Mouse (Mus musculus): Measurements from ENCODE around the gene Ncf4.

DNA sequence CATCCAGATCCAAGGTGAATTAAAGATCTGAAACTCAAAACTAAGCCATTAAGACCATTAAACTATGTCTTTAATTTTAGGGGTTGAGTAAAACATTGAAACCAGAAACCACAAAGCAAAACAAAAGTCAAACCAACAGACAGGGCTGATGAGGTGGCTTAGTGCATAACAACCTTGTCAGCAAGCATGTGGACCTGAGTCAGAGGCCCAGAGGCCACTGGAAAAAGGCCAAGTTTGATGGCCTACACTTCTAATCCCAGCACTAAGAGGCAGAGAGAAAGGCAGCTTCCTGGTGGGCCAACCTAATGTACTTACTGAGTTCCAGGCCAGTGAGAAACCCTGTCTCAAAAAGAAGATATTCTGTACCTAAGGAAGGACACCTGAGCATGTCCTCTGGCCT, 56.2 kb downstream of the Ncf4 start:
- TF ChIP-seq POLR2A (IDR thresholded peaks at IDR 0.05; ENCODE audit: borderline replicate concordance, control insufficient read depth, low read depth, low read length) = no peak
- no peak for TF ChIP-seq CTCF (IDR thresholded peaks at IDR 0.05; ENCODE audit: control insufficient read depth, insufficient read depth, low read length)

Measured in bone marrow, adult 2 months (tissue).